Mouse (Mus musculus): ENCODE data around the gene Rilpl1. TPM values are rescaled to one million over a fixed set of nuclear protein-coding genes. Genes with fewer than 3 reads are reported as not detected.
"Not testable (repeated sequence)": the region's sequence is repeated elsewhere in the genome, so short reads cannot be mapped to it uniquely, and the experiment has no call there.

Rilpl1 gene
- polyA plus RNA-seq, 1 experiment from 2014 or later: 16.4 TPM

- 96% methylated on average over 14 of the region's 14 CpGs for WGBS
- not testable (repeated sequence) for H3K4me3 ChIP-seq (ENCODE audit: low read depth, low read length); DNase-seq (ENCODE audit: low spot score); H3K9me3 ChIP-seq (ENCODE audit: control insufficient read depth, low read length); H3K27me3 ChIP-seq (ENCODE audit: control insufficient read depth, insufficient read depth, low read length); H3K27ac ChIP-seq (ENCODE audit: low read depth, low read length); H3K4me1 ChIP-seq (replicated peaks; ENCODE audit: control insufficient read depth, insufficient read depth, low read length); H3K9ac ChIP-seq (ENCODE audit: low read depth, low read length); ATAC-seq (ENCODE audit: low FRiP score); H3K4me2 ChIP-seq (replicated peaks; ENCODE audit: low read depth, low read length)
- H3K36me3 ChIP-seq (ENCODE audit: control insufficient read depth, insufficient read depth, low read length): peaks cover 21% of the 10 kb centered on the region
These were observed 70.3 kb downstream of the Rilpl1 start for GRCm38 (mm10) chr5:124460922-124461321.

GRCm38 (mm10) chr5:124456762-124457161 is 74.4 kb downstream of the Rilpl1 start:
- 98% methylated on average over 6 of the region's 6 CpGs for WGBS
- Histone ChIP-seq H3K27ac (ENCODE audit: low read depth, low read length) (no peak overlapping the region), H3K4me2 (replicated peaks; ENCODE audit: low read depth, low read length) (no peak overlapping the region), H3K4me1 (replicated peaks; ENCODE audit: control insufficient read depth, insufficient read depth, low read length) (no peaks in the 10 kb centered on the region), H3K4me3 (ENCODE audit: low read depth, low read length) (no peak overlapping the region), H3K27me3 (ENCODE audit: control insufficient read depth, insufficient read depth, low read length) (no peaks in the 10 kb centered on the region), H3K36me3 (ENCODE audit: control insufficient read depth, insufficient read depth, low read length) (peaks cover 16% of the 10 kb centered on the region), H3K9me3 (ENCODE audit: control insufficient read depth, low read length) (no peaks in the 10 kb centered on the region), H3K9ac (ENCODE audit: low read depth, low read length) (no peak overlapping the region)
- ATAC-seq (ENCODE audit: low FRiP score): no peak
- DNase-seq (ENCODE audit: low spot score): no peak

GRCm38 (mm10) chr5:124454082-124454419 is 77.1 kb downstream of the Rilpl1 start:
- no peak for DNase-seq (ENCODE audit: low spot score)
- Histone ChIP-seq H3K4me2 (replicated peaks; ENCODE audit: low read depth, low read length) (no peak overlapping the region), H3K9me3 (ENCODE audit: control insufficient read depth, low read length) (no peaks in the 10 kb centered on the region), H3K4me1 (replicated peaks; ENCODE audit: control insufficient read depth, insufficient read depth, low read length) (no peaks in the 10 kb centered on the region), H3K27ac (ENCODE audit: low read depth, low read length) (no peak overlapping the region), H3K36me3 (ENCODE audit: control insufficient read depth, insufficient read depth, low read length) (peaks cover 10% of the 10 kb centered on the region), H3K4me3 (ENCODE audit: low read depth, low read length) (no peak overlapping the region), H3K27me3 (ENCODE audit: control insufficient read depth, insufficient read depth, low read length) (no peaks in the 10 kb centered on the region), H3K9ac (ENCODE audit: low read depth, low read length) (no peak overlapping the region)
- no peak for ATAC-seq (ENCODE audit: low FRiP score)
- WGBS: 83% methylated on average over 1 of the region's 1 CpGs

- ATAC-seq (ENCODE audit: low FRiP score) (no peak), DNase-seq (ENCODE audit: low spot score) (no peak)
- Histone ChIP-seq H3K4me3 (ENCODE audit: low read depth, low read length) (no peak overlapping the region), H3K9ac (ENCODE audit: low read depth, low read length) (no peak overlapping the region), H3K4me1 (replicated peaks; ENCODE audit: control insufficient read depth, insufficient read depth, low read length) (no peaks in the 10 kb centered on the region), H3K9me3 (ENCODE audit: control insufficient read depth, low read length) (no peaks in the 10 kb centered on the region), H3K36me3 (ENCODE audit: control insufficient read depth, insufficient read depth, low read length) (peaks cover 9% of the 10 kb centered on the region), H3K27me3 (ENCODE audit: control insufficient read depth, insufficient read depth, low read length) (no peaks in the 10 kb centered on the region), H3K4me2 (replicated peaks; ENCODE audit: low read depth, low read length) (no peak overlapping the region), H3K27ac (ENCODE audit: low read depth, low read length) (no peak overlapping the region)
- WGBS: 86% methylated on average over 13 of the region's 13 CpGs
These were observed 77.7 kb downstream of the Rilpl1 start for GRCm38 (mm10) chr5:124453339-124454081.

- Histone ChIP-seq H3K4me1 (replicated peaks; ENCODE audit: control insufficient read depth, insufficient read depth, low read length) (no peaks in the 10 kb centered on the region), H3K9ac (ENCODE audit: low read depth, low read length) (no peak overlapping the region), H3K9me3 (ENCODE audit: control insufficient read depth, low read length) (no peaks in the 10 kb centered on the region), H3K27me3 (ENCODE audit: control insufficient read depth, insufficient read depth, low read length) (no peaks in the 10 kb centered on the region), H3K4me3 (ENCODE audit: low read depth, low read length) (no peak overlapping the region), H3K27ac (ENCODE audit: low read depth, low read length) (no peak overlapping the region), H3K4me2 (replicated peaks; ENCODE audit: low read depth, low read length) (no peak overlapping the region), H3K36me3 (ENCODE audit: control insufficient read depth, insufficient read depth, low read length) (peaks cover 11% of the 10 kb centered on the region)
- WGBS: 87% methylated on average over 15 of the region's 15 CpGs
- no peak for ATAC-seq (ENCODE audit: low FRiP score)
- DNase-seq (ENCODE audit: low spot score): no peak
These were observed 78.5 kb downstream of the Rilpl1 start for GRCm38 (mm10) chr5:124452494-124453228.

- no peak overlapping the region for H3K4me2 ChIP-seq (replicated peaks; ENCODE audit: low read depth, low read length)
- H3K4me3 ChIP-seq (ENCODE audit: low read depth, low read length): no peak overlapping the region
- H3K27ac ChIP-seq (ENCODE audit: low read depth, low read length): no peak overlapping the region
- no peak for DNase-seq (ENCODE audit: low spot score)
- ATAC-seq (ENCODE audit: low FRiP score): no peak
- H3K36me3 ChIP-seq (ENCODE audit: control insufficient read depth, insufficient read depth, low read length): peaks cover 6% of the 10 kb centered on the region; the same call in 1 of the 2 replicates
- H3K9ac ChIP-seq (ENCODE audit: low read depth, low read length): no peak overlapping the region
- H3K27me3 ChIP-seq (ENCODE audit: control insufficient read depth, insufficient read depth, low read length): no peaks in the 10 kb centered on the region
- 89% methylated on average over 16 of the region's 16 CpGs for WGBS
- H3K9me3 ChIP-seq (ENCODE audit: control insufficient read depth, low read length): no peaks in the 10 kb centered on the region
- H3K4me1 ChIP-seq (replicated peaks; ENCODE audit: control insufficient read depth, insufficient read depth, low read length): no peaks in the 10 kb centered on the region; the same call in 1 of the 2 replicates
These were observed 80.4 kb downstream of the Rilpl1 start for GRCm38 (mm10) chr5:124450641-124451340.

- Histone ChIP-seq H3K27ac (ENCODE audit: low read depth, low read length) (no peak overlapping the region), H3K27me3 (ENCODE audit: control insufficient read depth, insufficient read depth, low read length) (no peaks in the 10 kb centered on the region), H3K4me2 (replicated peaks; ENCODE audit: low read depth, low read length) (no peak overlapping the region), H3K36me3 (ENCODE audit: control insufficient read depth, insufficient read depth, low read length) (peaks cover 6% of the 10 kb centered on the region; the same call in 1 of the 2 replicates), H3K4me1 (replicated peaks; ENCODE audit: control insufficient read depth, insufficient read depth, low read length) (no peaks in the 10 kb centered on the region; the same call in 1 of the 2 replicates), H3K9me3 (ENCODE audit: control insufficient read depth, low read length) (no peaks in the 10 kb centered on the region), H3K4me3 (ENCODE audit: low read depth, low read length) (no peak overlapping the region), H3K9ac (ENCODE audit: low read depth, low read length) (no peak overlapping the region)
- DNase-seq (ENCODE audit: low spot score): no peak
- no peak for ATAC-seq (ENCODE audit: low FRiP score)
- WGBS: 90% methylated on average over 7 of the region's 7 CpGs
These were observed 81.1 kb downstream of the Rilpl1 start for GRCm38 (mm10) chr5:124450051-124450450.

- H3K9me3 ChIP-seq (ENCODE audit: control insufficient read depth, low read length): no peaks in the 10 kb centered on the region
- WGBS: 80% methylated on average over 6 of the region's 6 CpGs
- H3K4me1 ChIP-seq (replicated peaks; ENCODE audit: control insufficient read depth, insufficient read depth, low read length): no peaks in the 10 kb centered on the region; the same call in 1 of the 2 replicates
- H3K27ac ChIP-seq (ENCODE audit: low read depth, low read length): no peak overlapping the region
- peaks cover 6% of the 10 kb centered on the region; the same call in 1 of the 2 replicates for H3K36me3 ChIP-seq (ENCODE audit: control insufficient read depth, insufficient read depth, low read length)
- H3K9ac ChIP-seq (ENCODE audit: low read depth, low read length): no peak overlapping the region
- H3K27me3 ChIP-seq (ENCODE audit: control insufficient read depth, insufficient read depth, low read length): no peaks in the 10 kb centered on the region
- no peak overlapping the region for H3K4me2 ChIP-seq (replicated peaks; ENCODE audit: low read depth, low read length)
- H3K4me3 ChIP-seq (ENCODE audit: low read depth, low read length): no peak overlapping the region
- DNase-seq (ENCODE audit: low spot score) (no peak), ATAC-seq (ENCODE audit: low FRiP score) (no peak)
These were observed 81.7 kb downstream of the Rilpl1 start for GRCm38 (mm10) chr5:124449494-124449893.
